Mouse (Mus musculus): ENCODE measurements around the gene Rtkn2. TPM values are rescaled to one million over a fixed set of nuclear protein-coding genes. Genes with fewer than 3 reads are reported as not detected.

Rtkn2 gene
- total and polyA plus RNA-seq, 3 experiments, result 0.11 TPM; not detected in 2

DNA sequence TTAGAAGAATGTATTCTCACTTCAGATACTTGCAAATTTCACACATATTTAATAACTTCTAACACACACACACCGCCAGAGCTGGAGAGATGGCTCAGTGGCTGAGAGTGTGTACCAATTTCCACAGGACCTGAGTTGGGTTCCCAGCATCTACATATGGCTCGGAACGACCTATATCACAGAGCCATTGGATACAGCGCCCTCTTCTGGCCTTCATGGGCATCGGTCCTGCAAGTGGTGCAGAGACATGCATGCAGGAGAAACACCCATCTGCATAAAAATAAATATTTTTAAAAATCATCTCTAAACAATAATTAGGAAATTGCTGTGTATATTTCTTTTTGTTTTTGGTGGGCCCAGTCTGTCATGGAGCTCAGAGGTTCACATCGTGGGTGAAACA, 22.1 kb downstream of the Rtkn2 start:
- Histone ChIP-seq H3K36me3 (replicated peaks) (no peaks in the 10 kb centered on the region), H3K4me1 (ENCODE audit: insufficient read depth, low read depth, low read length) (no peaks in the 10 kb centered on the region), H3K4me3 (ENCODE audit: low read depth, low read length) (no peak overlapping the region), H3K9me3 (replicated peaks) (peaks cover 54% of the 10 kb centered on the region), H3K27me3 (ENCODE audit: insufficient read depth, low read length) (no peaks in the 10 kb centered on the region)
- ATAC-seq (ENCODE audit: extremely low read depth, insufficient number of reproducible peaks, low FRiP score, poor library complexity, severe bottlenecking) (no peak), DNase-seq (ENCODE audit: low spot score) (no peak)
- no peak for TF ChIP-seq CTCF (IDR thresholded peaks at IDR 0.05; ENCODE audit: low read depth, low read length)
- TF ChIP-seq POLR2AphosphoS5 (IDR thresholded peaks at IDR 0.05; ENCODE audit: insufficient replicate concordance, low read depth, low read length), result no peak
- no peak for TF ChIP-seq GATA1 (IDR thresholded peaks at IDR 0.05; ENCODE audit: borderline replicate concordance, low read length)
- no peak for TF ChIP-seq TAL1 (conservative IDR thresholded peaks at IDR 0.05; ENCODE audit: low read depth, low read length)
- no peak for TF ChIP-seq GATA2 (IDR thresholded peaks at IDR 0.05; ENCODE audit: borderline replicate concordance, low read depth, low read length)

DNA sequence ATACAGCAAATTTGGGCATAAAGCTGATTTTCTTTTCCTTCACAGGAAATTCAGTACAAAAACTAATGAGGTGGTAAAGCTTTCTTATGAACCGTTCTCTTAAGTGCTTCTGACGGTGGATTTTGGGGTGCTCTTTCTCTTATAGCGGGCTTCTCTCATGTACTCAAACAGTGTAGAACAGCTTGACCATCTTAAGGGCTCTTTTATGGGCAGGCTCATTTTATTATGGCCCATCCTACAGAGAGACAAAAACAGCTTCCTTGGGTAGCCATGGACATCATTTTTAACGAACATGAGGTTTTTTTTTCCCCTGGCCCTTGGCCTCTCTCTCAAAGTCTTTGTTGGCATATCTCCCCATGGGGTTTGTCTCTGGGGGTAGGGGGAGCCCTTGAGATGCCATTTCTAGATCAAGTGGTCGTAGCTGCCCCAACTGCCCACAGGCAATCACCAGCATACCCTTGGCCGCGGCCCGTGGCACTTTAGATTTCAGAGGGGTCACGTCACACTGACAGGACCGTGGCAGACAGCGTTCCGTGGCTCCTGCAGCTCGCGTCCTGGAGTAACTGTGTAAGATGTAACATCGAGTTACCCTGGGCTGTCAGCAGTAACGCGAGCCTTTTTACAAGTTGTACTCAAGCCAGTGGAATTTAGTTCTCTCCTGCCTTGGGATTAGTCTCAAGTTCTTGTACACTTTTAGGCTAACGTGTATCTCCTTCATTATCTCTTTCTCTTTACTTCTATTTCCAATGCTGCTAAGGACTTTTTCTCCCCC, 24.5 kb downstream of the Rtkn2 start:
- Histone ChIP-seq H3K9me3 (replicated peaks) (peaks cover 47% of the 10 kb centered on the region), H3K4me1 (ENCODE audit: insufficient read depth, low read depth, low read length) (no peaks in the 10 kb centered on the region), H3K27me3 (ENCODE audit: insufficient read depth, low read length) (no peaks in the 10 kb centered on the region), H3K36me3 (replicated peaks) (no peaks in the 10 kb centered on the region), H3K4me3 (ENCODE audit: low read depth, low read length) (no peak overlapping the region)
- DNase-seq (ENCODE audit: low spot score) (no peak), ATAC-seq (ENCODE audit: extremely low read depth, insufficient number of reproducible peaks, low FRiP score, poor library complexity, severe bottlenecking) (no peak)
- TF ChIP-seq GATA2 (IDR thresholded peaks at IDR 0.05; ENCODE audit: borderline replicate concordance, low read depth, low read length), result no peak
- TF ChIP-seq TAL1 (conservative IDR thresholded peaks at IDR 0.05; ENCODE audit: low read depth, low read length), result no peak
- TF ChIP-seq GATA1 (IDR thresholded peaks at IDR 0.05; ENCODE audit: borderline replicate concordance, low read length), result no peak
- TF ChIP-seq CTCF (IDR thresholded peaks at IDR 0.05; ENCODE audit: low read depth, low read length), result no peak
- TF ChIP-seq POLR2AphosphoS5 (IDR thresholded peaks at IDR 0.05; ENCODE audit: insufficient replicate concordance, low read depth, low read length), result no peak

DNA sequence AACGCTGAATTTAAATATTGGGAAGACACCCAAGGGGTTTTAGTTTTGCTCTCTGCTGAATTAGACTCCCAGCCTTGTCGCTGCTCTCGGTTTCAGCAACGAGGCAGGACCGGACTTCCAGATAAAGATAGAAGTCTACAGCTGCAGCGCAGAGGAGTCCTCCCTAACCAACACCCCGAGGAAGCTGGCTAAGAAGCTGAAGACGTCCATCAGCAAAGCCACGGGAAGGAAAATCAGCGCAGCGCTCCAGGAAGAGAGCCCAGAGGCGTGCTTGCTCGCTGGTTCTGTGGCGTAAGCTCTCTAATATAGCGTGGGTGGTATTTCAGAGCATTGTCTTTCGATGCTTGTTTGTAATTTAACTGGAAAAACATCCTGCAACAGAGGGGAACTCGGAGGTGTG, 26.0 kb downstream of the Rtkn2 start:
- H3K4me3 ChIP-seq (ENCODE audit: low read depth, low read length), result no peak overlapping the region
- H3K27me3 ChIP-seq (ENCODE audit: insufficient read depth, low read length), result no peaks in the 10 kb centered on the region
- H3K36me3 ChIP-seq (replicated peaks), result no peaks in the 10 kb centered on the region
- H3K9me3 ChIP-seq (replicated peaks), result peaks cover 42% of the 10 kb centered on the region
- TF ChIP-seq CTCF (IDR thresholded peaks at IDR 0.05; ENCODE audit: low read depth, low read length) (no peak), GATA1 (IDR thresholded peaks at IDR 0.05; ENCODE audit: borderline replicate concordance, low read length) (no peak), TAL1 (conservative IDR thresholded peaks at IDR 0.05; ENCODE audit: low read depth, low read length) (no peak), POLR2AphosphoS5 (IDR thresholded peaks at IDR 0.05; ENCODE audit: insufficient replicate concordance, low read depth, low read length) (no peak), GATA2 (IDR thresholded peaks at IDR 0.05; ENCODE audit: borderline replicate concordance, low read depth, low read length) (no peak)
- ATAC-seq (ENCODE audit: extremely low read depth, insufficient number of reproducible peaks, low FRiP score, poor library complexity, severe bottlenecking), result no peak
- DNase-seq (ENCODE audit: low spot score), result no peak
- no peaks in the 10 kb centered on the region for H3K4me1 ChIP-seq (ENCODE audit: insufficient read depth, low read depth, low read length)

DNA sequence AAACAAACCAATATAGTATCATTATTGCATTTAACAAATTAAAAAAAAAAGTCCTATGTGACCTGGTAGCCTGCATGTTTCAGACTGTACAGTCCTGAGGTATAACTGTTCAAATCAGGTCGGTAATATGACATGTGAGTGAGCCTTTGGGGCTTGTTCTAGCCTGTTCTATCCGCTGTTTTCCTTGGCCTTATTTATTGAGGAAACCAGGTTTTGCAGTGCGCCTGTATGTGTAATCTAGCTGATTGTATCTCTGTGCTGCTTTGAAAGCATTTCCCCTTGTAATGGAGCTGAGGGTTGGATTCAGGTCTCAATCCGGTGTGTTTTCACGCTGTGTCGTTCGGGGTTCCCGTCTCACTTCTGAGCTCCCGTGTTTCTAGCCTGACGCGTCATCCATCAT, 27.1 kb downstream of the Rtkn2 start:
- ATAC-seq (ENCODE audit: extremely low read depth, insufficient number of reproducible peaks, low FRiP score, poor library complexity, severe bottlenecking) (no peak), DNase-seq (ENCODE audit: low spot score) (no peak)
- no peaks in the 10 kb centered on the region for H3K27me3 ChIP-seq (ENCODE audit: insufficient read depth, low read length)
- H3K4me1 ChIP-seq (ENCODE audit: insufficient read depth, low read depth, low read length), result no peaks in the 10 kb centered on the region
- H3K36me3 ChIP-seq (replicated peaks), result no peaks in the 10 kb centered on the region
- no peak for TF ChIP-seq POLR2AphosphoS5 (IDR thresholded peaks at IDR 0.05; ENCODE audit: insufficient replicate concordance, low read depth, low read length)
- H3K9me3 ChIP-seq (replicated peaks), result peaks cover 45% of the 10 kb centered on the region
- H3K4me3 ChIP-seq (ENCODE audit: low read depth, low read length), result no peak overlapping the region

DNA sequence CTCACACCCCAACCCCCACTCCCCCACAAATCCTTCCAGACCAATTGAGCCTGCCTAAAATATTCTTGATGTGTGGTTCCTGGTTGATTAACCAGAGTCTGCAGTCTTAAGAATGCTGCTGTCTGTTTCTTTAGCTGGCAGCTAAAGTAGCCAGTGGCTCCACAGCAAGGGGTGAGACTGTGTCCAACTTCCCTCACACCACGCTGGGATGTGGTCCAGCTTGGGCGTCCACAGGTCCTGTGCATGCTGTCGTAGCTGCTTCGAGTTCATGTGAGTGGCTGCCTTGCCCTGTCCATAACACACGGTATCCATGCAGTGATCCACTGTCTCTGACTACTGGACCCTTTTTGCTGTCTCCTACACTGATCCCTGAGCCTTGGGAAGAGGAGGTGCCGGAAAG, 27.7 kb downstream of the Rtkn2 start:
- Histone ChIP-seq H3K4me3 (ENCODE audit: low read depth, low read length) (no peak overlapping the region), H3K36me3 (replicated peaks) (no peaks in the 10 kb centered on the region), H3K9me3 (replicated peaks) (peaks cover 48% of the 10 kb centered on the region), H3K27me3 (ENCODE audit: insufficient read depth, low read length) (no peaks in the 10 kb centered on the region), H3K4me1 (ENCODE audit: insufficient read depth, low read depth, low read length) (no peaks in the 10 kb centered on the region)
- no peak for ATAC-seq (ENCODE audit: extremely low read depth, insufficient number of reproducible peaks, low FRiP score, poor library complexity, severe bottlenecking)
- no peak for TF ChIP-seq CTCF (IDR thresholded peaks at IDR 0.05; ENCODE audit: low read depth, low read length)
- no peak for TF ChIP-seq TAL1 (conservative IDR thresholded peaks at IDR 0.05; ENCODE audit: low read depth, low read length)
- TF ChIP-seq GATA2 (IDR thresholded peaks at IDR 0.05; ENCODE audit: borderline replicate concordance, low read depth, low read length), result no peak
- no peak for TF ChIP-seq POLR2AphosphoS5 (IDR thresholded peaks at IDR 0.05; ENCODE audit: insufficient replicate concordance, low read depth, low read length)
- no peak for TF ChIP-seq GATA1 (IDR thresholded peaks at IDR 0.05; ENCODE audit: borderline replicate concordance, low read length)
- DNase-seq (ENCODE audit: low spot score), result no peak

DNA sequence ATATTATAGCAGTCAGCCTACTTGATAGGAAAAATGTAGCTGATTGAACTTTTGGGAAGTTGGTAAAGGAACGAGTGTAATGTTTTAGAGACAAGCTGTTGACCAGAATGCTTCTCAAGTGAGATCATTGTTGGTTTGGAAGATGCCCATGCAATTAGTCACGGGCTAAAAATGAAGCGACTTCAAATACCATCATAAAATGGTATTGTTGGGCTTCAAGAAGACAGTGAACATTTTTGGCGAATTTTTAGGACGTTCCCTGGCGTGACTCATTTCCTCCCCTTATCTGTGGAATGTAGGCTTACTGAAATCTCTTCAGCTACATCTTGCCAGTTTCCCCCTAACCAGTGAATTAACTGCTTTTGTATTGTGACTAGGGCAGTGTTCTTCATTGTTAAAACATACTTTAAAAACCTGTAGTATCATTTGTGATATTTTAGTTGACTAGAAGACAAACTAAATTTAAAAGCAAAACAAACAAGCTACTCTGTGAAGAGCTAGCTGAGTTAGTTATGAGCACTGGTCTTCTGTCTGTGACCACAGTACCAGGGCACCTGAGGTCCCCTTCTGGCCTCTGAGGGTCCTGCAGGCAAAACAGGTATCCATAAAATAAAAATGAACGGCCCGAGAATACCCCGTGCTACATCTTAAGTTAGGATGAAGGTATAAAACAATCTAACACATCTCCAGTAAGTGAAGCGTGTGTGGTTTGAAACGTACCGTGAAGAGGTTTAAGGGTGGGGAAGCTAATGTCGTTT, 29.0 kb downstream of the Rtkn2 start:
- Histone ChIP-seq H3K4me1 (ENCODE audit: insufficient read depth, low read depth, low read length) (no peaks in the 10 kb centered on the region), H3K4me3 (ENCODE audit: low read depth, low read length) (no peak overlapping the region), H3K9me3 (replicated peaks) (peaks cover 56% of the 10 kb centered on the region), H3K36me3 (replicated peaks) (no peaks in the 10 kb centered on the region), H3K27me3 (ENCODE audit: insufficient read depth, low read length) (no peaks in the 10 kb centered on the region)
- TF ChIP-seq GATA2 (IDR thresholded peaks at IDR 0.05; ENCODE audit: borderline replicate concordance, low read depth, low read length), result no peak
- no peak for TF ChIP-seq TAL1 (conservative IDR thresholded peaks at IDR 0.05; ENCODE audit: low read depth, low read length)
- no peak for TF ChIP-seq GATA1 (IDR thresholded peaks at IDR 0.05; ENCODE audit: borderline replicate concordance, low read length)
- TF ChIP-seq POLR2AphosphoS5 (IDR thresholded peaks at IDR 0.05; ENCODE audit: insufficient replicate concordance, low read depth, low read length), result no peak
- TF ChIP-seq CTCF (IDR thresholded peaks at IDR 0.05; ENCODE audit: low read depth, low read length), result no peak
- DNase-seq (ENCODE audit: low spot score), result no peak
- no peak for ATAC-seq (ENCODE audit: extremely low read depth, insufficient number of reproducible peaks, low FRiP score, poor library complexity, severe bottlenecking)

Data from G1E (cell line).